Comparison of ENCODE assay signal across 8 mouse cellular contexts in the genomic region with DNA sequence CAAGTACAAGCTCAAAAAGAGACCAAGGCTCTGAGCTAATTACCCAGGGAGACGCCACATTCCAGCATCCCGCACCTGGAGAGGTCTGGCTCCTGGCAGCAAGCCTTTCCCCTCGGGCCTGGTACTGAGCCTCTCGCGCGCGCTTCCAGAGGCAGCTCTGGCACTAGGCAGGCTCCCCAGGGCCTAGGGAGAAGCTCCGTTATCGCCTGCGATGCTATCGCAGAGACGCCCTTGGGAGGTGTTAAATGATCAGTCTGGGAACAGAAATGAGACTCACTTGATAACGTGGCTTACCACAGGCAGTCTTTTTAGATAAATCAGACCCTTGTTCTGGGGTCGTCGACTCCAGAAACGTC.
DNase-seq lines count a peak whose midpoint lies in the region; ATAC-seq and TF ChIP-seq lines count a peak whose summit lies in the region.

No protein-coding gene starts in this region.

- peak overlapping the region; percentile 93 for H3K4me3 ChIP-seq in lung, adult 2 months (replicated peaks; ENCODE audit: extremely low read depth, low read depth, low read length)
- H3K4me3 ChIP-seq in embryonic facial prominence, embryonic 15.5 days (replicated peaks) = peak overlapping the region; percentile 72
- H3K4me3 ChIP-seq in limb, embryonic 11.5 days (ENCODE audit: low read depth, low read length) = peak overlapping the region; percentile 79
- peak overlapping the region; percentile 89 for H3K4me3 ChIP-seq in neural tube, embryonic 15.5 days (replicated peaks)

- no peak for TF ChIP-seq POLR2A in lung, adult 2 months (IDR thresholded peaks at IDR 0.05; ENCODE audit: borderline replicate concordance, extremely low read depth, low read depth, low read length)

- no peak for TF ChIP-seq CTCF in lung, adult 2 months (IDR thresholded peaks at IDR 0.05; ENCODE audit: insufficient read depth, low read length)

- H3K9ac ChIP-seq in embryonic facial prominence, embryonic 15.5 days = peak overlapping the region; percentile 47; the same call in 1 of the 2 replicates
- peak overlapping the region; percentile 67 for H3K9ac ChIP-seq in limb, embryonic 11.5 days (ENCODE audit: low read length)
- peak overlapping the region; percentile 94 for H3K9ac ChIP-seq in neural tube, embryonic 15.5 days (replicated peaks)

- no peak for DNase-seq in lung, adult 2 months
- DNase-seq in lung, postnatal 10 days = no peak
- DNase-seq in limb, embryonic 11.5 days (ENCODE audit: low spot score) = no peak
- DNase-seq in frontal cortex, adult 2 months (ENCODE audit: extremely low spot score in 1 of 2, low spot score in 1 of 2) = no peak
- no peak for DNase-seq in cerebellum, adult 11 months
- DNase-seq in gastrocnemius, adult 18-20 months (ENCODE audit: low spot score) = no peak

- ATAC-seq in embryonic facial prominence, embryonic 15.5 days (ENCODE audit: insufficient number of reproducible peaks, low FRiP score, low TSS enrichment, low read depth) = peak; percentile 74
- ATAC-seq in limb, embryonic 11.5 days (ENCODE audit: insufficient number of reproducible peaks, low FRiP score, low TSS enrichment, low read depth) = peak; percentile 82
- peak; percentile 77 for ATAC-seq in neural tube, embryonic 15.5 days (ENCODE audit: low FRiP score)

- peak overlapping the region; percentile 75 for H3K4me2 ChIP-seq in embryonic facial prominence, embryonic 15.5 days (replicated peaks)
- peak overlapping the region; percentile 73 for H3K4me2 ChIP-seq in limb, embryonic 11.5 days (ENCODE audit: low read depth, severe bottlenecking)
- H3K4me2 ChIP-seq in neural tube, embryonic 15.5 days = peak overlapping the region; percentile 63

- no peaks in the 10 kb centered on the region for H3K9me3 ChIP-seq in embryonic facial prominence, embryonic 15.5 days (replicated peaks)
- H3K9me3 ChIP-seq in limb, embryonic 11.5 days (ENCODE audit: control insufficient read depth, low read length) = no peaks in the 10 kb centered on the region
- H3K9me3 ChIP-seq in neural tube, embryonic 15.5 days (replicated peaks) = no peaks in the 10 kb centered on the region

- H3K4me1 ChIP-seq in lung, adult 2 months (ENCODE audit: control insufficient read depth, insufficient read depth, low read length) = peaks cover 17% of the 10 kb centered on the region
- peaks cover 21% of the 10 kb centered on the region for H3K4me1 ChIP-seq in embryonic facial prominence, embryonic 15.5 days
- H3K4me1 ChIP-seq in limb, embryonic 11.5 days (ENCODE audit: control insufficient read depth, insufficient read depth, low read length) = peaks cover 11% of the 10 kb centered on the region
- peaks cover 28% of the 10 kb centered on the region for H3K4me1 ChIP-seq in neural tube, embryonic 15.5 days

- H3K36me3 ChIP-seq in embryonic facial prominence, embryonic 15.5 days = no peaks in the 10 kb centered on the region
- no peaks in the 10 kb centered on the region for H3K36me3 ChIP-seq in limb, embryonic 11.5 days (ENCODE audit: control insufficient read depth, insufficient read depth, low read length)
- no peaks in the 10 kb centered on the region for H3K36me3 ChIP-seq in neural tube, embryonic 15.5 days

- 4% methylated on average over 16 of the region's 16 CpGs for WGBS in lung, adult 2 months
- WGBS in embryonic facial prominence, embryonic 15.5 days = 2% methylated on average over 16 of the region's 16 CpGs
- WGBS in limb, embryonic 11.5 days = under 1% methylated on average over 16 of the region's 16 CpGs
- 1% methylated on average over 16 of the region's 16 CpGs for WGBS in neural tube, embryonic 15.5 days

- H3K27me3 ChIP-seq in embryonic facial prominence, embryonic 15.5 days = no peaks in the 10 kb centered on the region
- H3K27me3 ChIP-seq in limb, embryonic 11.5 days (ENCODE audit: control insufficient read depth, insufficient read depth, low read length) = no peaks in the 10 kb centered on the region
- H3K27me3 ChIP-seq in neural tube, embryonic 15.5 days (replicated peaks) = no peaks in the 10 kb centered on the region

- H3K27ac ChIP-seq in embryonic facial prominence, embryonic 15.5 days (replicated peaks) = peak overlapping the region; percentile 87
- no peak overlapping the region for H3K27ac ChIP-seq in limb, embryonic 11.5 days (replicated peaks; ENCODE audit: low read depth, low read length)
- peak overlapping the region; percentile 91 for H3K27ac ChIP-seq in neural tube, embryonic 15.5 days (replicated peaks)
